Comparison of ENCODE assay signal across 8 mouse cellular contexts in genomic region chr14:84445503-84446410, GRCm38 (mm10). TPM values are rescaled to one million over a fixed set of nuclear protein-coding genes. Genes with fewer than 3 reads are reported as not detected.
A peak's percentile ranks its signal among the peaks of the same experiment; 100 is the strongest.
DNase-seq lines count a peak whose midpoint lies in the region; ATAC-seq and TF ChIP-seq lines count a peak whose summit lies in the region.

No protein-coding gene starts in this region.

- no peaks in the 10 kb centered on the region for H3K9me3 ChIP-seq in intestine, embryonic 15.5 days
- no peaks in the 10 kb centered on the region for H3K9me3 ChIP-seq in midbrain, embryonic 16.5 days (replicated peaks; ENCODE audit: control insufficient read depth, low read length, poor library complexity, severe bottlenecking)

- TF ChIP-seq POLR2A in cortical plate, adult 2 months (IDR thresholded peaks at IDR 0.05; ENCODE audit: extremely low read depth, insufficient read depth, low read length): 0 out of 2 replicates have a peak, but pooled peaks have one; percentile 10

- intact Hi-C loops in gastrocnemius, postnatal 14 days (cut with DNase I; ENCODE audit: low total_unique reads): no loop called here
- intact Hi-C loops in left cerebral cortex, postnatal 36 days (cut with DNase I): no loop called here

- H3K4me3 ChIP-seq in cortical plate, adult 2 months (ENCODE audit: insufficient read depth, low read length): peak overlapping the region; percentile 82
- peak overlapping the region; percentile 50 for H3K4me3 ChIP-seq in intestine, embryonic 15.5 days (replicated peaks)
- H3K4me3 ChIP-seq in midbrain, embryonic 16.5 days (ENCODE audit: low read depth, low read length): peak overlapping the region; percentile 85

- peak; percentile 90 for DNase-seq in heart, adult 11 months
- DNase-seq in heart, adult 8-10 months (ENCODE audit: low spot score): no peak
- peak; percentile 13 for DNase-seq in gastrocnemius, postnatal 14 days
- peak; percentile 64 to 70 for DNase-seq in left cerebral cortex, postnatal 36 days (ENCODE audit: low spot score in 2 of 2)
- DNase-seq in yolk sac, embryonic 10.5 days (ENCODE audit: low spot score): peak; percentile 22

- H3K4me1 ChIP-seq in cortical plate, adult 2 months (ENCODE audit: control insufficient read depth, insufficient read depth, low read length): no peaks in the 10 kb centered on the region
- peaks cover 18% of the 10 kb centered on the region for H3K4me1 ChIP-seq in intestine, embryonic 15.5 days (replicated peaks)
- H3K4me1 ChIP-seq in midbrain, embryonic 16.5 days (ENCODE audit: control insufficient read depth, insufficient read depth, low read length): no peaks in the 10 kb centered on the region

- TF ChIP-seq CTCF in cortical plate, adult 2 months (IDR thresholded peaks at IDR 0.05; ENCODE audit: extremely low read depth, insufficient read depth, low read length): no peak

- H3K27ac ChIP-seq in cortical plate, adult 2 months (ENCODE audit: insufficient read depth, low read length): peak overlapping the region; percentile 4; the same call in 1 of the 2 replicates
- no peak overlapping the region for H3K27ac ChIP-seq in intestine, embryonic 15.5 days
- peak overlapping the region; percentile 88 for H3K27ac ChIP-seq in midbrain, embryonic 16.5 days (ENCODE audit: low read length)

- no peaks in the 10 kb centered on the region for H3K36me3 ChIP-seq in intestine, embryonic 15.5 days
- no peaks in the 10 kb centered on the region for H3K36me3 ChIP-seq in midbrain, embryonic 16.5 days (ENCODE audit: control insufficient read depth, insufficient read depth, low read length)

- H3K4me2 ChIP-seq in intestine, embryonic 15.5 days (replicated peaks): peak overlapping the region; percentile 87
- peak overlapping the region; percentile 82 for H3K4me2 ChIP-seq in midbrain, embryonic 16.5 days (ENCODE audit: low read length)

- H3K9ac ChIP-seq in intestine, embryonic 15.5 days: peak overlapping the region; percentile 26; the same call in 1 of the 2 replicates
- peak overlapping the region; percentile 85 for H3K9ac ChIP-seq in midbrain, embryonic 16.5 days (ENCODE audit: low read depth, low read length)

- WGBS in intestine, embryonic 15.5 days: under 1% methylated on average over 59 of the region's 59 CpGs
- under 1% methylated on average over 59 of the region's 59 CpGs for WGBS in midbrain, embryonic 16.5 days

- H3K27me3 ChIP-seq in intestine, embryonic 15.5 days (replicated peaks): peaks cover 38% of the 10 kb centered on the region
- H3K27me3 ChIP-seq in midbrain, embryonic 16.5 days (ENCODE audit: control insufficient read depth, insufficient read depth, low read depth, low read length): no peaks in the 10 kb centered on the region

- ATAC-seq in intestine, embryonic 15.5 days: no peak
- ATAC-seq in midbrain, embryonic 16.5 days: 0 out of 2 replicates have a peak, but pooled peaks have one; percentile 10

RNA-seq across cellular contexts. Expression of gene Pcdh17, which starts 2.4 kb away (rescaled TPM):
- 1 to 10 TPM; 1.6 to 2.7 (median 1.9) TPM for total RNA-seq in heart, adult 8-10 months (2022)
- polyA plus RNA-seq in cortical plate, adult 2 months (2012; rRNA removed): 10.2 and 11.3 TPM in 2 replicates
- total RNA-seq in gastrocnemius, postnatal 14 days (2021): 1 to 10 TPM; 3.7 to 5.2 TPM
- polyA plus RNA-seq in intestine, embryonic 15.5 days (2015; fragmentation: Nextera tagmentation; extraction: Ambion mirVana): 4.9 and 5.3 TPM in 2 replicates
- 10 to 100 TPM; 30.3 to 39.0 TPM for total RNA-seq in left cerebral cortex, postnatal 36 days (2021)
- 40.8 and 42.6 TPM in 2 replicates for polyA plus RNA-seq in midbrain, embryonic 16.5 days (2015; fragmentation: Nextera tagmentation; extraction: Ambion mirVana)

Comparison
In these comparisons a context has a peak if more than half of its experiments do, and no peak if none do; other contexts are left out.
1. RNA of gene Pcdh17, which starts 2.4 kb away (total RNA-seq): 30.3 to 39.0 TPM in left cerebral cortex, postnatal 36 days; 3.7 to 5.2 TPM in gastrocnemius, postnatal 14 days and 1.6 to 2.7 TPM in heart, adult 8-10 months; every median in the first group is over 4 times any median in the second.
2. Peak in every context shown above with its lines, with median percentiles within 50 percentile points of each other: H3K4me3 ChIP-seq.